Mouse (Mus musculus): ENCODE results near the gene Brat1. TPM values are rescaled to one million over a fixed set of nuclear protein-coding genes. Genes with fewer than 3 reads are reported as not detected.

Gene Brat1
- polyA plus RNA-seq, 1 experiment from 2014 or later, result 22.7 TPM

DNA sequence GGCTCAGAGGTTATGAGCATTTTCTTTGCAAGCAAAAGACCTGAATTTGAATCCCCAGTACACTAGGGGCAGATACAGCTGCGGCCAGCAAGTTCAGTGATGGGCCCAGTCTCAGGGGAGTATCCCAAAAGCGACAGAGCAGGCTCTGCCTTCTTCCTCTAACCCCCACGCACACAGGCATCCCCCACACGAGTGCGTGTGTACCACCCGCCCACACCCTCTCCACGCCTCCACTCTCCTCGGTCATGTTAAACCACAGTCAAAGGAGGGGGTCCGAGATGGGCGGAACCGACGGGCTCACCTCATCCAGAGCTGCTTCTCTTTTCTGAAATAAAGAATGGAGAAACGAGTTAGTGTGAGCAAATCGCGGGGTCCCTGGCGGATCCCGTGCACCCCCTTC, 30.8 kb upstream of the Brat1 start:
- POLR2A ChIA-PET, result no interaction called here
- no peak for TF ChIP-seq CTCF (IDR thresholded peaks at IDR 0.05)
- H3K27me3 ChIP-seq, result no peaks in the 10 kb centered on the region
- in situ Hi-C loops (cut with MboI; ENCODE audit: low pct_unique_long_range_greater_than_20kb), result no loop called here
- DNase-seq (ENCODE audit: low read depth, low spot score) (no peak), ATAC-seq (no peak)
- CTCF ChIA-PET, result interaction anchor here (1.4 kb wide), 1 partner anchor 10 kb away, joined by 4 read pairs; no protein-coding TSS in a partner anchor

- no peak for ATAC-seq
- TF ChIP-seq CTCF (IDR thresholded peaks at IDR 0.05), result no peak
- H3K27me3 ChIP-seq, result no peaks in the 10 kb centered on the region
- DNase-seq (ENCODE audit: low read depth, low spot score), result no peak
- ChIA-PET CTCF (interaction anchor here (1.4 kb wide), 1 partner anchor 11 kb away, joined by 4 read pairs; no protein-coding TSS in a partner anchor), POLR2A (no interaction called here)
- in situ Hi-C loops (cut with MboI; ENCODE audit: low pct_unique_long_range_greater_than_20kb), result no loop called here
Measured at GRCm38 (mm10) chr5:140675079-140675478, 29.7 kb upstream of the Brat1 start.

- H3K27me3 ChIP-seq, result no peaks in the 10 kb centered on the region
- ChIA-PET CTCF (interaction anchor here (1.4 kb wide), 1 partner anchor 12 kb away, joined by 4 read pairs; no protein-coding TSS in a partner anchor), POLR2A (no interaction called here)
- ATAC-seq (no peak), DNase-seq (ENCODE audit: low read depth, low spot score) (no peak)
- TF ChIP-seq CTCF (IDR thresholded peaks at IDR 0.05), result no peak
- in situ Hi-C loops (cut with MboI; ENCODE audit: low pct_unique_long_range_greater_than_20kb), result no loop called here
Measured at GRCm38 (mm10) chr5:140675640-140676039, 29.2 kb upstream of the Brat1 start.

DNA sequence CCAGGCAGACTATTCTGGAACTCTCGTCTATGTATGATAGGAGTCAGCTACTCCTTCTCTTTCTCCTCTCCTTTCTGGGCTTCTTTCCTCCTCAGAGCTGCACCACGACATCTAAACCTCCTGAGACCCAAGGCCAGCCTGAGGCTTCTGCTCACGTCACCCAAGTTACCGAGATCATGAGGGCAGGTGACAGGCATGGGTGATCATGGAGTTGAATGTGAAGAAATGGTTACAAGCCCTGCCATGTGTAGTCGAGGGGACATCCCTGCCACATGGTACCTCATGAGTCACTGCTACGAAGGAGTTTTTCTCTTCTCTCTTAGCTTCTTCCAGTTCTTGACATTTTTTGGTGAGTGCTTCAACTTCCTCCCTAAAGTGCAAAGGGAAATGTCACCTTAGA, 27.7 kb upstream of the Brat1 start:
- DNase-seq (ENCODE audit: low read depth, low spot score) (no peak), ATAC-seq (no peak)
- H3K27me3 ChIP-seq, result no peaks in the 10 kb centered on the region
- in situ Hi-C loops (cut with MboI; ENCODE audit: low pct_unique_long_range_greater_than_20kb), result no loop called here
- no peak for TF ChIP-seq CTCF (IDR thresholded peaks at IDR 0.05)
- ChIA-PET CTCF (interaction anchor here (1.3 kb wide), 1 partner anchor 112 kb away, joined by 4 read pairs; the partner anchor contains the start of gene Grifin), POLR2A (no interaction called here)

DNA sequence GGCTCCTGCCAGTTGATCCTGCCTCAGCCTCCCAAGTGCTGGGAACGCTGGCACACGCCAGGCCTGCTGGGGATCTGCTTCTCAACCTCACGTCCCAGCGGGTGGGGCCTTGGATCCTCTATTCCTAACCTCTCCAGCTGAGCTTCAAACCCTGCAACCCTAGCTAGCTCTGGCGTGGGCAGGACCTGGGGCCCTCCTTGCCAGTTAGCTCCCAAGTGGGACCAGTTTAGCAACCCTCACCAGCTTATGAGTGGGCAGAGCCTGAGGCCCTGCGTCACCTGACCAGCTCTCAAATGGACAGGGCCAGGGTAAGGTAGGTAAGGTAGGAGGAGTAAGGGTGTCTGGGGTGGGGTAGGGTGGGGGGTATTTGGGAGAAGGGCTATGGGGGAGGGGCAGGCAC, 24.8 kb upstream of the Brat1 start:
- DNase-seq (ENCODE audit: low read depth, low spot score) (no peak), ATAC-seq (no peak)
- POLR2A ChIA-PET, result no interaction called here
- CTCF ChIA-PET, result interaction anchor here (1.4 to 1.8 kb wide), 3 partner anchors 10 to 112 kb away, joined by 4 to 5 read pairs (median 4); no protein-coding TSS in a partner anchor
- H3K27me3 ChIP-seq, result no peaks in the 10 kb centered on the region
- in situ Hi-C loops (cut with MboI; ENCODE audit: low pct_unique_long_range_greater_than_20kb), result no loop called here
- no peak for TF ChIP-seq CTCF (IDR thresholded peaks at IDR 0.05)

DNA sequence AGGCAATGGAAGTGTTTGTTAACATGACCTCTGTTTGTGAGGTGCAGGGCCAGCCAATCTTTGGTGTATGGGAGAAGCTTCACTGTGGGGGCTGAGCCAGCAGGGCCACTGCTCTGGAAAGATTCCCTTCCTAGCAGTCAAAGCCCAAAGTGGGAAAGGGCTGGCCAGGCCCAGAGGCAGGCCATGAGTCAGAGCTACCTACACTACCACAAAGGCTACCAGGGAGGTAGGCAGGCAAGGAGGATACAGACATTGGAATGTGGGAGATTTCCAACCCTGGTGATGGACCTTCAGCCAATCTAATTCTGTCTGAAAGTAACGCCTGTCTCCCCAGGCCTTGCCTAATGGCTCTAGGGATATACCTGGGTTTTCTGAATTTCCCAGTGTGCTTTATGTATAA, 23.9 kb upstream of the Brat1 start:
- peak; percentile 85 for DNase-seq (ENCODE audit: low read depth, low spot score)
- H3K27me3 ChIP-seq, result no peaks in the 10 kb centered on the region
- in situ Hi-C loops (cut with MboI; ENCODE audit: low pct_unique_long_range_greater_than_20kb), result no loop called here
- ChIA-PET POLR2A (interaction anchor here (0.6 to 0.8 kb wide), 3 partner anchors 17 to 54 kb away, joined by 3 to 5 read pairs (median 4); no protein-coding TSS in a partner anchor), CTCF (interaction anchor here (0.7 to 1.8 kb wide), 4 partner anchors 11 to 141 kb away, joined by 3 to 5 read pairs (median 4); no protein-coding TSS in a partner anchor)
- no peak for TF ChIP-seq CTCF (IDR thresholded peaks at IDR 0.05)
- ATAC-seq, result peak; percentile 87

DNA sequence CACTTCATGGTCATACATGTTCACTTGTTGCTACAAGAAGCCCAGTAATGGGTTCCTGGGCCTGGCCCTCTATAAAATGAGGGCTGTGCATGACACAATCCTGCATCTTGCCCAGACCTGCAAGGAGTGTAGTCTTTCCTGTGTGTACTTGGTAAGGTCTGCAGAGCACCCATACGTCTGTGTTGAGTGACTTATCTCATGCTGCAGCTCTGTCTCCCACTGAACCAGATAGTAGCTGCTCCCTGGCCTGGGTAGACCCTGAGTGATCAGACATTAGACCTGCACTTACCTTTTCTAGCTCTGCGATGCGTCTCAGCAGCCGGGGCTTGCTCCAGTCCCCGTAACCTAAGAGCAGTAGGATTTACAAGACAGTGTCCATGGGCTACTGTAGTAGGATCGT, 22.7 kb upstream of the Brat1 start:
- H3K27me3 ChIP-seq, result no peaks in the 10 kb centered on the region
- ATAC-seq (no peak), DNase-seq (ENCODE audit: low read depth, low spot score) (no peak)
- no peak for TF ChIP-seq CTCF (IDR thresholded peaks at IDR 0.05)
- ChIA-PET CTCF (interaction anchor here (0.7 to 2.3 kb wide), 3 partner anchors 19 to 142 kb away, joined by 3 to 6 read pairs (median 3); no protein-coding TSS in a partner anchor), POLR2A (interaction anchor here (0.8 to 1.2 kb wide), 2 partner anchors 12 to 14 kb away, joined by 3 read pairs; no protein-coding TSS in a partner anchor)
- in situ Hi-C loops (cut with MboI; ENCODE audit: low pct_unique_long_range_greater_than_20kb), result no loop called here

GRCm38 (mm10) chr5:140684343-140685148, 20.3 kb upstream of the Brat1 start:
- ChIA-PET CTCF (interaction anchor here (0.7 kb wide), 1 partner anchor 9 kb away, joined by 3 read pairs; no protein-coding TSS in a partner anchor), POLR2A (no interaction called here)
- no peaks in the 10 kb centered on the region for H3K27me3 ChIP-seq
- no peak for TF ChIP-seq CTCF (IDR thresholded peaks at IDR 0.05)
- DNase-seq (ENCODE audit: low read depth, low spot score) (no peak), ATAC-seq (no peak)
- in situ Hi-C loops (cut with MboI; ENCODE audit: low pct_unique_long_range_greater_than_20kb), result no loop called here

- in situ Hi-C loops (cut with MboI; ENCODE audit: low pct_unique_long_range_greater_than_20kb), result no loop called here
- H3K27me3 ChIP-seq, result no peaks in the 10 kb centered on the region
- ChIA-PET POLR2A (no interaction called here), CTCF (no interaction called here)
- no peak for TF ChIP-seq CTCF (IDR thresholded peaks at IDR 0.05)
- ATAC-seq, result no peak
- DNase-seq (ENCODE audit: low read depth, low spot score), result no peak
Measured at GRCm38 (mm10) chr5:140688434-140688833, 16.4 kb upstream of the Brat1 start.

- ChIA-PET POLR2A (interaction anchor here (1.3 kb wide), 1 partner anchor 13 kb away, joined by 3 read pairs; no protein-coding TSS in a partner anchor), CTCF (no interaction called here)
- ATAC-seq (no peak), DNase-seq (ENCODE audit: low read depth, low spot score) (no peak)
- no peak for TF ChIP-seq CTCF (IDR thresholded peaks at IDR 0.05)
- no peaks in the 10 kb centered on the region for H3K27me3 ChIP-seq
- in situ Hi-C loops (cut with MboI; ENCODE audit: low pct_unique_long_range_greater_than_20kb), result no loop called here
Measured at GRCm38 (mm10) chr5:140695987-140696386, 8.8 kb upstream of the Brat1 start.

- TF ChIP-seq CTCF (IDR thresholded peaks at IDR 0.05), result no peak
- CTCF ChIA-PET, result no interaction called here
- H3K27me3 ChIP-seq, result no peaks in the 10 kb centered on the region
- POLR2A ChIA-PET, result no interaction called here
- DNase-seq (ENCODE audit: low read depth, low spot score), result no peak
- no peak for ATAC-seq
- in situ Hi-C loops (cut with MboI; ENCODE audit: low pct_unique_long_range_greater_than_20kb), result no loop called here
Measured at GRCm38 (mm10) chr5:140699776-140700175, 5.0 kb upstream of the Brat1 start.
